Mouse (Mus musculus): ENCODE results near the gene Cryaa.

Gene Cryaa

DNA sequence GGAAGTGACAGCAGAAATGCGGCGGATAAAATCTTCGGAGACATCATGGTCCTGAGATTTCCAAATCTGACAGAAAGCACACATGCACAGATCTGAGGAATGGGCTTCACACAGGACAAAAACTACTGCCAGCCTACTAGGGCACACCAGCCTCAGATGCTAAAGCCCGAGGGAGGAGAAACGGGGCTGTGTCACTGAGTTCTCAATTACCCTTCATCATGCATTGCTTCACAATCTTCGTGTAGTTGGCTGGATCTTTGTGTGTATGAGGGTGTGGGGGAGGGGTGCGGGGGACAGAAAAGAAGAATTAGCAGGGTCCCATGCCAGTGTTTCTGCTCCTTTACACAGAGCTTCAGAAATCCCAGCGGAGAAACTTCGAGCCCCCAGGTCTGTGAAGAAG is 36.1 kb downstream of the Cryaa start:
- DNase-seq, result no peak

GRCm38 (mm10) chr17:31714125-31714524 is 36.5 kb downstream of the Cryaa start:
- DNase-seq, result no peak

DNA sequence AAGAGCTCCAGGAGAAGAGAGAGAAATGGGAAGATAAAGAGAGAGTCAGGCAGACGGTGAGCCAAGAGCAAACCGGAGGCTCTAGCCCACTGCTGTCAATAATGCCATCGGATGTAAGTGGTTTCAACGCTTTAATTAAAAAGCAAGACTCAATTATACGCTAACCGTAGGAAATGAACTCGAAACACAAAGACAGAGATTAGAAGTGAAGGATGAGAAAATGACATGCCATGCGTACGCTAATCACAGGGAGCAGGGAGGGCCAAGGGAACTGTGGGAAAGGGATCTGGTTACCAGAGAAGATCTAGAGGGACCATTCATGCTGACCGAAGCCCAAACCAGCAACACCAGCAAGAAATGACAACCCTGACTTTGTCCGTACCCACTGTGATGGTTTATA is 37.4 kb downstream of the Cryaa start:
- DNase-seq, result no peak

- no peak for DNase-seq
Measured at GRCm38 (mm10) chr17:31721637-31722036, 44.0 kb downstream of the Cryaa start.

GRCm38 (mm10) chr17:31725366-31725765 is 47.8 kb downstream of the Cryaa start:
- no peak for DNase-seq

DNA sequence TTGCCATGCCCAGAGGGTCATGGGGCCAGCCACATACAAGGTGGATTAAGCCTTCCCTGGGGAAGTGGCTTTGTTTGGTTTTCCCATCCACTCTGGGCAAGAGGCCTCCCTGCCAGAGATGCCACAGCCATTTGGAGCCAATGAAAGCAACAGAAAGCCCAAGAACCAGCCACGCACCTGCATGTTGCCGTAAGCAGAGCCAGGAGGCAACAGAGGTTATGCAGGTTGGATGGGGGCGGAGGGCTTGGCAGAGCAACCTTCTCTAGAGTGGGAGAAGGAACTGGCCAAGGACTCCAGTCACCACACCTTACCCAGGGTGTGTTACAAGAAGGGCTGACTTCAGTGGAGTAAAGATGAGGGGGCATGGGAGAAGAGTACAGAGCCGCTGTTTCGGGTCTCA is 48.6 kb downstream of the Cryaa start:
- no peak for DNase-seq

- DNase-seq, result peak; percentile 22
Measured at GRCm38 (mm10) chr17:31727230-31727629, 49.6 kb downstream of the Cryaa start.

DNA sequence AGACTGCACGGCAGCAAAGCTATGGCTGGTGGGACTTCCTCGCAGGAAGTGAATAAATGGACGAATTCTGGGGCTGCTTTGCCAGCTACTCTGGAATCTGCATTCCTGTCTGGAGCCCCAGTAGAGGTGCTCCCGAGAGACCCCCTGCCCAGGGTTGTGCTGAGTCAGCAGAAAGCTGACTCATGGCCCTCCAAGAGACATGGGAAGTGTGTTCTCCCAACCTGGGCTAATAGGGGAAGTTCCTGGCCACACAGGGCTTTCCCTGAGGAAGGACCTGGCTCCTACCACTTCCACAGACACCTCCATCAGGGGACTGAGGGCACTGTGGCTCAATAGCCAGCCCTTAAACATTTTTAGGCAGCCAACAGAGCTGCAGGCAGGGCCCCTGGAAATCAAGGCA is 50.4 kb downstream of the Cryaa start:
- no peak for DNase-seq

DNA sequence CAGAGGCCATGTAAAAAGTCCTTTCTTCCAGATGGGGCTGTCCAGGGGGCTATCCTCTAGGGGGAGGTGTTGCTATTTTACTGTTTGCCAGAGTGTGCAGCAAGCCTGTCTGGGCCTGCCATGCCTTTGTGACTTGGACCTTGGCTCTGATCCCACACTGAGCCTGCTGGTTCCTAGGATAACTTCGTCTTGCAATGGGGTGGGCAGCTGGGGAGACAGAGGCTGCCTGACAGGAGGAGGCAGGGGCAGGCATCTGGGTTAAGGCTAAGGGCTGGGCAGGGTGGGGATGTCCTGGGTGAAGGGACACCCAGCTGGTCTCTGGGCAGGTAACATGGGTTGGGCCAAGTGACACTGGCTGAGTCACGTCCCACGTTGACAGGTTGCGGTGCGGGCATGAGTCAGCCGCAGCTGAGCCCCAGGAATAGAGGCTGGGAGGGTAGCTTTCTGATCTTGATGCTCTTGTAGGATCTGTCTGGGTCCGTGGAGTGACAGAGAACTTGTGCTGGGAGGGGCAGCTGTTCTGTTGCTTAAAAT is 51.4 kb downstream of the Cryaa start:
- no peak for DNase-seq

GRCm38 (mm10) chr17:31731038-31731437 is 53.4 kb downstream of the Cryaa start:
- no peak for DNase-seq
